Mouse (Mus musculus) small intestine, adult 2 months (tissue): Measurements from ENCODE around the gene Ubp1. TPM values are rescaled to one million over a fixed set of nuclear protein-coding genes. Genes with fewer than 3 reads are reported as not detected.

Experiments used
- H3K27ac ChIP-seq: fragments of 200-500 bp; 2 replicates; pipeline ENCODE4 v1.5.1; 2012; ENCODE audit warnings: low read depth, low read length, control low read depth, inconsistent platforms; ENCODE audit not compliant: insufficient read depth
- H3K27me3 ChIP-seq: fragments of 200-500 bp; 2 replicates; pipeline ENCODE4 v1.6.1; 2012; ENCODE audit warnings: mild to moderate bottlenecking, moderate library complexity, low read length, inconsistent platforms; ENCODE audit not compliant: control insufficient read depth, insufficient read depth
- H3K36me3 ChIP-seq: fragments of 200-500 bp; 2 replicates; pipeline ENCODE4 v1.6.1; 2012; ENCODE audit warnings: mild to moderate bottlenecking, low read length, control low read depth, inconsistent platforms; ENCODE audit not compliant: control insufficient read depth, insufficient read depth
- H3K4me1 ChIP-seq: fragments of 200-500 bp; 2 replicates; pipeline ENCODE4 v1.6.1; 2012; ENCODE audit warnings: low read length, inconsistent platforms, mixed read lengths; ENCODE audit not compliant: control insufficient read depth, insufficient read depth, insufficient read length
- H3K4me3 ChIP-seq: fragments of 200-500 bp; 2 replicates; pipeline ENCODE4 v1.5.1; 2012; ENCODE audit warnings: low read depth, mild to moderate bottlenecking, control low read depth, inconsistent platforms, low read length, moderate library complexity
- CTCF ChIP-seq: fragments of 200-500 bp; IDR thresholded peaks from 2 replicates; pipeline ENCODE4 v1.5.1; 2012; ENCODE audit warnings: low read depth, mild to moderate bottlenecking, control low read depth, inconsistent platforms, low read length, moderate library complexity, mixed read lengths; ENCODE audit not compliant: insufficient replicate concordance, insufficient read length; ENCODE audit errors: extremely low read depth
- POLR2A ChIP-seq: fragments of 200-500 bp; IDR thresholded peaks from 2 replicates; pipeline ENCODE4 v1.6.1; 2012; ENCODE audit warnings: low read depth, mild to moderate bottlenecking, control low read depth, inconsistent platforms, low read length, moderate library complexity
- WGBS: fragments of 180-500 bp; shearing (Covaris S2); methylation state at CpG from one replicate; pipeline ENCODE4 v1.1.7; 2018; 5-methylcytosine and 5-hydroxymethylcytosine counted together
- polyA plus RNA-seq: library from polyadenylated mRNA; depleted of rRNA; stranded (reverse); fragments of >200 nt; gene quantifications from 2 replicates; pipeline ENCODE4 v1.2.3, GENCODE M21; 2012

Ubp1 gene
- polyA plus RNA-seq, 1 experiment: 28.3 TPM

DNA sequence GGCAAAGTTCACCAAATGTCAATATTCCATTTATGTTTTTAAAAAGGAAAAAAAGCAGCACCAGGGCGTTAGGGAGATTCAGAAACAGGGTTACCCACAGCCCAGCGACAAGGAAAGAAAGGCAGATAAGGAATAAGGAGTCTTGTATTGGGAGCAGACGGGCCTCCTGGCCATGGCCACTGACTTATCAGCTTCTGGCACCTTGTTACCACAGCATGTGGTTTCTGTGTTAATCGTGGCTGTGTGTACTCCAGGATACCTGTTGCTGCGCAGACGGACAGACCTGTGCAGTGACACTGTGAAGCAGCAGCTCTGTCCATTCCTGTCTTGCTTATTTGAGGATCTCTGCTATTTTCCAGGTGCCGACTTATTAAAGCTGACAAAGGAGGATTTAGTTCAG lies 38.2 kb downstream of the Ubp1 start:
- Histone ChIP-seq H3K27me3 (no peaks in the 10 kb centered on the region), H3K27ac (no peak overlapping the region), H3K4me3 (no peak overlapping the region), H3K4me1 (peaks cover 3% of the 10 kb centered on the region; the same call in 1 of the 2 replicates), H3K36me3 (peaks cover 63% of the 10 kb centered on the region)
- WGBS: 66% methylated on average over 7 of the region's 7 CpGs
- TF ChIP-seq CTCF (no peak), POLR2A (no peak)

DNA sequence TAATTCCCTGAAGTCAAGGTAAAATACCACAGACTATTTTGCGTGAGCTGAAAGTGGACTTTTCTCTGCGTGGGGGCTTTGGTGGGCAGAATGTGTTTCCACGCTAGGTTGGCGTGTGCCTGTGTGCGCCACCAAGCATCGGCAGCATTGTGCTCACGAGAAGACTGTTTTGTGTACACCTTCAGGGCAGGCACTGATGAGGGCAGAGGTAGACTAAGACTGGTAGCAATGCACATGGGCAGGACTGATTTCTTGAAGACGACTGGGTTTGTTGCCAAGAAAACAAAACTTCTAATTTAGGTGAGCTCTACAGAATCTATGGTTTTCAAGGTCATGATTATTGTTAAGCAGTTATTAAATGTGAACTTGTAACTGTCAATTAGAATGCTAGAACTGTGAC lies 38.7 kb downstream of the Ubp1 start:
- no peaks in the 10 kb centered on the region for H3K4me1 ChIP-seq
- WGBS: 96% methylated on average over 8 of the region's 8 CpGs
- no peaks in the 10 kb centered on the region for H3K27me3 ChIP-seq
- H3K36me3 ChIP-seq: peaks cover 64% of the 10 kb centered on the region
- H3K4me3 ChIP-seq: no peak overlapping the region
- H3K27ac ChIP-seq: no peak overlapping the region
- TF ChIP-seq CTCF (no peak), POLR2A (no peak)

- Histone ChIP-seq H3K36me3 (peaks cover 63% of the 10 kb centered on the region), H3K27ac (no peak overlapping the region), H3K27me3 (no peaks in the 10 kb centered on the region), H3K4me3 (no peak overlapping the region), H3K4me1 (no peaks in the 10 kb centered on the region)
- 93% methylated on average over 14 of the region's 14 CpGs for WGBS
- TF ChIP-seq CTCF: no peak
- TF ChIP-seq POLR2A: no peak
These were observed 39.3 kb downstream of the Ubp1 start for GRCm38 (mm10) chr9:113970041-113970440.

DNA sequence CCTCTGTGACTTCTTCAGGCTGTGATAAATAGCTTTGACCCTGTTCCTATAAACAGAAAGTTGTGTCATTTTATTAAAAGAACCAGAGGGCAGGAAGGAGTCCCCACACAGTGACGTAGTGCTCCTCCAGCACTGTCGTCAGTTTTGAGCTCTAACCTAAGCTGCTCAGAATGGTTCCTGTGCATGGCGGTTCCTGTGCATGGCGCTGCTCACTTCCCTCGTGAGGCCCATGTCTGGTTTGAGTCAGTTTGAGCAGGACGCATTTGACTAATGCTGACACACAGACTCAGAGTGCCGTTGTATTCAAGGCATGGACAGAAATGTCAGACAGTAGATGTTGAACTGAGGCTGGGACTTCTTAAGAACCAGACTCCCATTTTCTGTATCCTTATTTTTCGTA lies 40.9 kb downstream of the Ubp1 start:
- Histone ChIP-seq H3K27ac (no peak overlapping the region), H3K36me3 (peaks cover 63% of the 10 kb centered on the region), H3K4me1 (no peaks in the 10 kb centered on the region), H3K4me3 (no peak overlapping the region), H3K27me3 (no peaks in the 10 kb centered on the region)
- TF ChIP-seq CTCF: no peak
- no peak for TF ChIP-seq POLR2A
- 85% methylated on average over 8 of the region's 8 CpGs for WGBS

DNA sequence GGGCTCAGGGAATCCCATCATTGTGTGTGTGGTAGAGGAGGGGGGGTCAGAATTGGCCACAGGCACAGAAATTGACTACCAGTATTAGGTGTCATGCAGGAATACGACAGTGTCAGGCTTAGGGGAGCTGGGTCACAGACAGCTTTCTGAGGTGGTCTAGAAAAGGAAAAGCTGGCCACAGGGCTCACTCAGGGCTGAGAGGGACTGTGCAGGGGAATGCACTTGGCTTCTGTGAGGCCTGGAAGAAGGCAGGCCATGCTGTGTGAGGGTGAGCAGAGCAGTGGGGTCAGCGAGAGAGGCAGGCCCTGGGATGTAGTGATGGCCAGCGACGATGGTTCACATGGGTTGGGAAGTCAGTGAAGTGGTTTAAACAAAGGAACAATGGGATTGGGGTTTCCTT lies 43.1 kb downstream of the Ubp1 start:
- Histone ChIP-seq H3K27ac (no peak overlapping the region), H3K4me1 (peaks cover 3% of the 10 kb centered on the region; the same call in 1 of the 2 replicates), H3K4me3 (no peak overlapping the region), H3K27me3 (no peaks in the 10 kb centered on the region), H3K36me3 (peaks cover 59% of the 10 kb centered on the region)
- 89% methylated on average over 4 of the region's 4 CpGs for WGBS
- TF ChIP-seq CTCF: no peak

DNA sequence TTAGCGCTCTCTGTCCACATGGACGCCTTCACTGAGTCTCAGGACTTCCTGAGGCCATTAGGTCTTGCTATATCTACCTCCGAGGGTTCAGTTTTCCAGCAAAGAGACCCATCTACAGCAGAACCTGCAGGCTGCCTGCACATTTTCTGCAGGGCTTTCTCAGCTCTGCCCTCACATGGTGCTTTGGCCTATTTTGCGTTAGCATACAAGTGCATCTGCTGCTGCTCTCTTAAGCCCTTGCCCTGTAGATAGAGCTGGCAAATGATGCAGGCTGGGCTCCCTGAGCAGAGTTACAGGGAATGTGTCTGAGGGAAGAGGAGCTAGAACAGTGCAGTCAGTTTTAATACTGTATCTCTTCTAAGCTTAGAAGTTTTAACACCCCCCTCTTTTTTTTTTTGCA lies 44.2 kb downstream of the Ubp1 start:
- TF ChIP-seq CTCF: no peak
- H3K4me3 ChIP-seq: no peak overlapping the region
- H3K36me3 ChIP-seq: peaks cover 48% of the 10 kb centered on the region
- H3K4me1 ChIP-seq: peaks cover 5% of the 10 kb centered on the region
- WGBS: 98% methylated on average over 4 of the region's 4 CpGs
- H3K27ac ChIP-seq: no peak overlapping the region
- H3K27me3 ChIP-seq: no peaks in the 10 kb centered on the region

DNA sequence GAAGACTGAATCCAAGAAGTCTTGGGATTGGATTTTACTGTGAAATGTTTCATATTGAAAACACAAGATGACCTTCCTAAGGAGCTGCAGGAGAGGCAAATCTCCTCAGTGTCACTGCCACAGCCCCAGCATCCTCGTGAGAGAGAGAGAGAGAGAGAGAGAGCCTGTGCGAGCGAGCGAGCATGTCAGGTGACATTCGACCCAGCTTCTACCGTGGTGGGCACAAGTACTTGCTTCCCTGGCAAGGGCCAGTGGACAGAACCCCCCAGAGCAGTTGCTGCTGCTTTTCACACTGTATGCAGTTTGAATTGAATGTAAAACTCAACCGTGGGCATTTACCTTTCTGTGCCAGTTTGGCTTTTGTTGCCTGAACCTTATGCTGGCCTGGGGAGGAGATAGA lies 44.7 kb downstream of the Ubp1 start:
- no peak for TF ChIP-seq CTCF
- TF ChIP-seq POLR2A: no peak
- H3K27ac ChIP-seq: no peak overlapping the region
- H3K4me3 ChIP-seq: no peak overlapping the region
- WGBS: 83% methylated on average over 7 of the region's 7 CpGs
- no peaks in the 10 kb centered on the region for H3K27me3 ChIP-seq
- peaks cover 5% of the 10 kb centered on the region for H3K4me1 ChIP-seq
- peaks cover 47% of the 10 kb centered on the region for H3K36me3 ChIP-seq

DNA sequence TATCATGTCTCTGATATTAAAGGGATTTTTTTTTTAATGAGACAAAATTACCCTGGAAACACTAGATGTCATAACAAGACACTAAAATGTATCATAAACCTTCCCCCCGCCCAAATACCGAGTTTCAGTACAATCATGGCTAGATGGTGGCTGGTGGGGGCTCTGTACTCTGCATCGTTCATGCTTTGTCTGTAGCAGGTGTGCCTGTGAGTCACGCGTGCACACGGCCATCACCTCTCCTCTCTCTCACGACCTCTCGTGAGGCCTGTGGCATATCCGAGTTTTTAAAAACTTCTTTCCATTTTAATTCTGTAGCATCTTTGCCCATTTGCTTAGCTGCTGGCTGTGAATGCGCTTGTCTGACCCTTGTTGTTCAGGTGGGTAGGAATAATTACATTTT lies 45.5 kb downstream of the Ubp1 start:
- 89% methylated on average over 10 of the region's 10 CpGs for WGBS

More for the DNA sequence above, 45.5 kb downstream of the Ubp1 start:
- Histone ChIP-seq H3K4me1 (peaks cover 5% of the 10 kb centered on the region), H3K27ac (no peak overlapping the region), H3K36me3 (peaks cover 43% of the 10 kb centered on the region), H3K27me3 (no peaks in the 10 kb centered on the region), H3K4me3 (no peak overlapping the region)
- no peak for TF ChIP-seq POLR2A
- TF ChIP-seq CTCF: no peak
